Mouse (Mus musculus): ENCODE data around the gene Cuta. TPM values are rescaled to one million over a fixed set of nuclear protein-coding genes. Genes with fewer than 3 reads are reported as not detected.

The Cuta gene
- total RNA-seq, 2 experiments from 2014 or later, result 119 to 134 TPM

DNA sequence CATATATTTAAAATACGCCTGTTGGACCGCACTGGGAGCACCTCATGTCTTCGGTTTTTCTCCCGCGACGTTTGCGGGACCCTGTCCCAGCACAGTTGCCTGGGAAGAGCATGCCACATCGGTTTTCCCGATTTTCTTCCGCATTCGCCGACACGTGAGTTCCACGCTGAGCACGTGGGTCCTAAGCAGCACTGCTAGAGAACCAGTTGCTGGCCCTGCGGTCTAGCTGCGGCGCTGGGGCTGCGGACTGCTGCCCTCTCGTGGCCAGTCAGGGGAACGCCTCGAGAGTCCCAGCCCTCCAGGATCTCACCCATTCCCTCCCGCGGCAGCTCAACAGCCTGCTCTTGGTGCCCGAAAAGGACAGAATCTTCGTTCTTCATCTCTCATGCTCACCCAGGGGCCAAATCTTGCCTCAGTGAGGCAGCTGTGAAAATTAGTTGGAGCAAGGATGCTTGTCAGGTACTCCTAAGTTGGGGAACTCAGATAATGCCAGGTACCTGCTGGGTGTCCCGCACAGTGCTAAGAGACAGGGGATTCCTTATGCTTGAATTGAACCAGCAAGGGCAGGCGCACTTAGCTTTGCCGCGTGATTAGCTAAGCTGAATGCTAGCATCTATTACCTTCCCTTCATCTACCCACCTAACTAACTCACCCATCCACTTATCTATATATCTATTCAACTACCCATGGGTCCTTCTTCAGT is 53.2 kb downstream of the Cuta start:
- peak; percentile 92 for DNase-seq

GRCm38 (mm10) chr17:26884995-26885926 is 54.1 kb downstream of the Cuta start:
- peak; percentile 92 for DNase-seq

Small RNA genes within 50 kb of the gene (microRNA-seq; reads per million reads assigned to microRNA genes)
- gene Gm27775, result not detected
- 1.4 reads per million for gene Mir3083
- gene Mir6968, result 4.2 reads per million

Other genes starting within 250 kb of the Cuta start
- 10 to 100 TPM; 48.8 to 55.6 TPM for gene Crebrf, start 223.9 kb downstream of the Cuta start, total RNA-seq (2021)
- gene Bnip1, start 158.5 kb downstream of the Cuta start, total RNA-seq (2021), result 10 to 100 TPM; 26.8 to 34.3 TPM
- gene Nkx2-5, start 94.6 kb downstream of the Cuta start, total RNA-seq (2021), result not detected
- gene Kifc5b, start 22.5 kb downstream of the Cuta start, total RNA-seq (2021), result 1 to 10 TPM; 4.5 to 6.2 TPM
- 10 to 100 TPM; 20.6 to 23.3 TPM for gene Phf1, start 6.5 kb downstream of the Cuta start, total RNA-seq (2021)
- 10 to 100 TPM; 15.7 to 21.6 TPM for gene Syngap1, start 1.7 kb upstream of the Cuta start, total RNA-seq (2021)
- gene Zbtb9, start 33.6 kb upstream of the Cuta start, total RNA-seq (2021), result 1 to 10 TPM; 5.2 to 7.4 TPM
- gene Bak1, start 89.4 kb upstream of the Cuta start, total RNA-seq (2021), result 10 to 100 TPM; 35.4 to 42.4 TPM
- 1 to 10 TPM; 8.7 to 9.7 TPM for gene Itpr3, start 117.7 kb upstream of the Cuta start, total RNA-seq (2021)
- 100 to 1,000 TPM; 152 to 180 TPM for gene Uqcc2, start 194.3 kb upstream of the Cuta start, total RNA-seq (2021)
- 1 to 10 TPM; 2.3 to 6.1 TPM for gene Ip6k3, start 228.2 kb upstream of the Cuta start, total RNA-seq (2021)

Data from adrenal gland, postnatal 10 days (tissue).